In genomic region chr12:114981476-114982136, GRCm38 (mm10) we compare ENCODE assay signal across 13 mouse cellular contexts.
DNase-seq lines count a peak whose midpoint lies in the region; ATAC-seq and TF ChIP-seq lines count a peak whose summit lies in the region.
"Had no signal": no experiment of that assay in that cellular context is flagged by ENCODE, and none has a peak within 500 bp of the region (broad histone marks: within the 10 kb centered on the region; RNA-seq: fewer than 3 reads in every experiment).

No protein-coding gene starts in this region.

- no peak overlapping the region for H3K4me3 ChIP-seq in intestine, postnatal 0 days (ENCODE audit: low read depth, low read length)
- no peak overlapping the region for H3K4me3 ChIP-seq in intestine, embryonic 15.5 days (replicated peaks)
- no peak overlapping the region for H3K4me3 ChIP-seq in E14TG2a.4 (replicated peaks; ENCODE audit: low read length)
- no peak overlapping the region for H3K4me3 ChIP-seq in forebrain, embryonic 10.5 days
- H3K4me3 ChIP-seq in hindbrain, embryonic 13.5 days = no peak overlapping the region
- H3K4me3 ChIP-seq: kidney, embryonic 15.5 days; megakaryocyte, embryonic 14.5 days had no signal

- H3K9ac ChIP-seq in intestine, postnatal 0 days (ENCODE audit: low read depth, low read length) = no peak overlapping the region
- H3K9ac ChIP-seq in intestine, embryonic 15.5 days = no peak overlapping the region
- H3K9ac ChIP-seq in hindbrain, embryonic 13.5 days = no peak overlapping the region
- H3K9ac ChIP-seq: kidney, embryonic 15.5 days had no signal

- H3K36me3 ChIP-seq in intestine, postnatal 0 days (ENCODE audit: control insufficient read depth, insufficient read depth) = no peaks in the 10 kb centered on the region
- H3K36me3 ChIP-seq in intestine, embryonic 15.5 days = no peaks in the 10 kb centered on the region
- no peaks in the 10 kb centered on the region for H3K36me3 ChIP-seq in E14TG2a.4 (ENCODE audit: insufficient read depth, low read length)
- H3K36me3 ChIP-seq in forebrain, embryonic 10.5 days (replicated peaks) = no peaks in the 10 kb centered on the region
- H3K36me3 ChIP-seq in hindbrain, embryonic 13.5 days = no peaks in the 10 kb centered on the region
- H3K36me3 ChIP-seq: kidney, embryonic 15.5 days had no signal

- ATAC-seq in intestine, postnatal 0 days = no peak
- ATAC-seq in intestine, embryonic 15.5 days = no peak
- ATAC-seq in hindbrain, embryonic 13.5 days (ENCODE audit: low FRiP score) = no peak

- 66% methylated on average over 5 of the region's 5 CpGs for WGBS in intestine, postnatal 0 days
- 67% methylated on average over 5 of the region's 5 CpGs for WGBS in intestine, embryonic 15.5 days
- WGBS in forebrain, embryonic 10.5 days = 82% methylated on average over 5 of the region's 5 CpGs
- WGBS in hindbrain, embryonic 13.5 days = 81% methylated on average over 5 of the region's 5 CpGs

- no peaks in the 10 kb centered on the region for H3K4me1 ChIP-seq in intestine, postnatal 0 days (replicated peaks; ENCODE audit: control insufficient read depth, insufficient read depth, low read length)
- no peaks in the 10 kb centered on the region for H3K4me1 ChIP-seq in intestine, embryonic 15.5 days (replicated peaks)
- no peaks in the 10 kb centered on the region for H3K4me1 ChIP-seq in E14TG2a.4 (replicated peaks; ENCODE audit: low read depth, low read length)
- H3K4me1 ChIP-seq in forebrain, embryonic 10.5 days = no peaks in the 10 kb centered on the region
- no peaks in the 10 kb centered on the region for H3K4me1 ChIP-seq in hindbrain, embryonic 13.5 days (replicated peaks)
- H3K4me1 ChIP-seq: kidney, embryonic 15.5 days; megakaryocyte, embryonic 14.5 days had no signal

- peak; percentile 32 for DNase-seq in c-Kit-positive CD71-negative TER-119-negative erythroid progenitor cells, embryonic 14.5 days (ENCODE audit: low read depth)
- DNase-seq in spleen, postnatal 4 days (ENCODE audit: low spot score in 2 of 2) = peak; percentile 26 to 64
- DNase-seq in forebrain, embryonic 10.5 days (ENCODE audit: extremely low spot score, low spot score) = no peak
- no peak for DNase-seq in heart, postnatal 14 days
- DNase-seq: cerebellum, postnatal 36 days; layer of hippocampus, postnatal 36 days had no signal

- TF ChIP-seq CTCF in intestine, postnatal 0 days (IDR thresholded peaks at IDR 0.05; ENCODE audit: low read depth) = 0 out of 2 replicates have a peak, but pooled peaks have one; percentile 13
- peak; percentile 19 for TF ChIP-seq CTCF in E14TG2a.4 (conservative IDR thresholded peaks at IDR 0.05; ENCODE audit: low read length)

- no peak overlapping the region for H3K4me2 ChIP-seq in intestine, postnatal 0 days (replicated peaks; ENCODE audit: low read depth)
- no peak overlapping the region for H3K4me2 ChIP-seq in intestine, embryonic 15.5 days (replicated peaks)
- H3K4me2 ChIP-seq in hindbrain, embryonic 13.5 days = no peak overlapping the region
- H3K4me2 ChIP-seq: kidney, embryonic 15.5 days had no signal

- intact Hi-C loops in heart, postnatal 14 days (cut with DNase I) = no loop called here

- no peaks in the 10 kb centered on the region for H3K9me3 ChIP-seq in intestine, postnatal 0 days (ENCODE audit: control insufficient read depth)
- H3K9me3 ChIP-seq in intestine, embryonic 15.5 days = no peaks in the 10 kb centered on the region
- H3K9me3 ChIP-seq in E14TG2a.4 (ENCODE audit: low read length) = no peaks in the 10 kb centered on the region
- peaks cover 20% of the 10 kb centered on the region; the same call in 1 of the 2 replicates for H3K9me3 ChIP-seq in forebrain, embryonic 10.5 days
- peaks cover 16% of the 10 kb centered on the region; the same call in 1 of the 2 replicates for H3K9me3 ChIP-seq in hindbrain, embryonic 13.5 days
- H3K9me3 ChIP-seq: megakaryocyte, embryonic 14.5 days had no signal

- H3K27ac ChIP-seq in intestine, postnatal 0 days (ENCODE audit: low read depth, low read length) = no peak overlapping the region
- H3K27ac ChIP-seq in intestine, embryonic 15.5 days = no peak overlapping the region
- H3K27ac ChIP-seq in forebrain, embryonic 10.5 days = no peak overlapping the region
- H3K27ac ChIP-seq in hindbrain, embryonic 13.5 days = no peak overlapping the region
- H3K27ac ChIP-seq: kidney, embryonic 15.5 days had no signal

- no peaks in the 10 kb centered on the region for H3K27me3 ChIP-seq in intestine, postnatal 0 days (replicated peaks; ENCODE audit: control insufficient read depth, insufficient read depth, low read length)
- no peaks in the 10 kb centered on the region for H3K27me3 ChIP-seq in intestine, embryonic 15.5 days (replicated peaks)
- H3K27me3 ChIP-seq in E14TG2a.4 (ENCODE audit: insufficient read depth, low read length) = no peaks in the 10 kb centered on the region
- no peaks in the 10 kb centered on the region for H3K27me3 ChIP-seq in forebrain, embryonic 10.5 days (ENCODE audit: poor library complexity, severe bottlenecking)
- H3K27me3 ChIP-seq in hindbrain, embryonic 13.5 days = no peaks in the 10 kb centered on the region
- H3K27me3 ChIP-seq: CH12.LX; kidney, embryonic 15.5 days; megakaryocyte, embryonic 14.5 days had no signal

Comparison
In these comparisons a context has a peak if more than half of its experiments do, and no peak if none do; other contexts are left out.
1. DNase-seq: peak in c-Kit-positive CD71-negative TER-119-negative erythroid progenitor cells, embryonic 14.5 days (single experiment) and spleen, postnatal 4 days (2 of 2); none in forebrain, embryonic 10.5 days (single experiment) and heart, postnatal 14 days (0 of 2).